Mouse (Mus musculus) C3H10T1/2 (cell line): ENCODE results near the gene Pum2. TPM values are rescaled to one million over a fixed set of nuclear protein-coding genes. Genes with fewer than 3 reads are reported as not detected.

Experiments
- polyA plus RNA-seq, 2 experiments: library from polyadenylated mRNA; unstranded; fragments of >200 nt; fragmentation: generic; extraction: Trizol; gene quantifications; one replicate each; pipeline ENCODE4 v1.2.1; 2012; ENCODE audit warnings: missing spikeins in 2 of 2

Pum2 gene
- 1 to 10 TPM; 1.2 to 9.5 TPM for polyA plus RNA-seq

GRCm38 (mm10) chr12:8673974-8674306 lies at the start of gene Pum2:
TSS of gene Pum2 (plus strand) at chr12:8674134.

GRCm38 (mm10) chr12:8770946-8771843 lies 97.3 kb downstream of the Pum2 start, which contains the start of gene Sdc1:
TSS of gene Sdc1 (plus strand) at chr12:8771323.

Other genes starting within 250 kb of the Pum2 start
- gene Rhob, start 174.1 kb upstream of the Pum2 start, polyA plus RNA-seq, result 10 to 100 TPM; 24.0 to 74.3 TPM
- gene Slc7a15, start 75.1 kb upstream of the Pum2 start, polyA plus RNA-seq, result under 1 TPM in 1 of 2 experiments, not detected in 1; 0.02 TPM
- gene Sdc1, start 97.2 kb downstream of the Pum2 start, polyA plus RNA-seq, result 10 to 100 TPM; 35.3 to 95.5 TPM
- gene Laptm4a, start 247.5 kb downstream of the Pum2 start, polyA plus RNA-seq, result 100 to 1,000 TPM in 1 of 2 experiments, 10 to 100 TPM in 1; 81.5 to 592 TPM